Mouse (Mus musculus): ENCODE measurements around the gene Slc44a1. TPM values are rescaled to one million over a fixed set of nuclear protein-coding genes. Genes with fewer than 3 reads are reported as not detected.

Gene Slc44a1
- total RNA-seq, 2 experiments from 2014 or later, result 39.3 to 42.1 TPM

DNA sequence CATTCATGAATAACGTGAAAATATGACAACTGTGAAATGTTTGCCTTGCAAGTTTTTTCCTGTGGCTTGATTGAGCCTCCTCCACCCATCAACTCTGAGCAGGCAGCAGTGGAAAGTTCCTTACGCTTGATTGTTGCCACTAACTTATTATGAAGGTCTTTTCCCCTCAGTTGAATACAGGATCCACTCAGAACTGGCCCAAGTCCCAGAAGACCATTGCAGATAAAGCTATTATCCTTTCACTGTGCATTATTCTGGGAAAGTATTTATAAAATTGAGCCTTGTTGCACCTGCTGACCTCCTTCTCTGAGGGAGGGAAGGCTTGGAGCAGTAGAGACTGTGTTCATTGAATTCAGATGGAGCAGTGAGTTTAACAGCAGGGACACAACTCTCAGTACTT is 86.2 kb downstream of the Slc44a1 start:
- no peak for DNase-seq (ENCODE audit: low spot score in 2 of 2)

DNA sequence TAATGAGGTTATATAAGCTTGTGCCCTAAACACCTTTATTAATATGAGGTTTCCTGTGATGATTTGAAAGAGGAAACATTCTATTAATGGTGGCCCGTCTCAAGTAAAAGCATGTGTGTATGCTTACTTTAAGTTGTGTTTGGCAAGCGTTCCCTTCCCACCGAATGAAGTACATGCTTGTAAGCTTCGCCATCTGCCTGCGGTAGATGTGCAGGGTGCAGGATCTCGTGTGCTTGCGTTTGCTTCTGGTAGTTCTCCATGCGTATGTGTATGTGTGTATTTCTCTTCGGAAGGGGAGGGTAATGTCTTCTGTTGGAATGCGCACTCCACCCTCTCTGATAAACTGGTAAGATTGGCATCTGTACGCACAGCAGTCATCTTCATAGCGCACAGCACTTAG is 95.6 kb downstream of the Slc44a1 start:
- no peak for DNase-seq (ENCODE audit: low spot score in 2 of 2)

DNA sequence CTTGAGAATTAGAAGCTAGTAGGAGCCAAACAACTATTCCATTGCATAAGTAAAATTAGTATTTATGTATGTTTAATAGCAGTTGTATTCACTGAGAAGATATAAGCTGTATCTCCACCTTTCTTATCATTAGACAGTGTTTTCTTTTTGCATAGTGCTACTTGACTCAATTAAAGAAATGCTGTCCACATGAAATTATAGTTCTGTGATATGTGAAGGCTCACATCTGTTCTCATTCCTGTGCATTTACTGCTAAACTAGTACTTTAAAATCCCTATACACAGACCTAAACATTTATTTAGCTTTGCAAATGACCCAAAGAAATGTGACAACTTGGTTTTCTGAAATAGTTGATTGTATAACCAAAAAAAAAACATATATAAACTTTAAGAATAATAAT is 96.9 kb downstream of the Slc44a1 start:
- DNase-seq (ENCODE audit: low spot score in 2 of 2), result no peak

DNA sequence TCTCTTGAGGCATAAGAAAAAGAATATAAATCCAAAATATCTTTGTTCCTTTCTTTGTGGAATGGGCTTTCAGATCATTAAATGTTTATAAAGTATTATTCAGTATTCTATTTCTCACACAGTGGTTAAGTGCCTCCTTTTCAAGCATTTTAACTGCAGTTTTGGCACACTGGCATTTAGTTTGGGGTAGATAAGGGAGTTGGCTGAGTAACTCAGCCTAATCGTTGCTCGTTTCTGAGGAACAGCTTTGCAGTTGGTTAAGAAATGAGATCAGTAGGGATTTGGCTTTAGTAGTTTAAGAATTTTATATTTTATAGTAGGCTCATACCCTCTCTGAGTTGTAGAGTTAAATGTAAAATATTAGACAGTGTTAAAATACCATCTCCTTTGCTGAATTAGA is 97.3 kb downstream of the Slc44a1 start:
- no peak for DNase-seq (ENCODE audit: low spot score in 2 of 2)

DNA sequence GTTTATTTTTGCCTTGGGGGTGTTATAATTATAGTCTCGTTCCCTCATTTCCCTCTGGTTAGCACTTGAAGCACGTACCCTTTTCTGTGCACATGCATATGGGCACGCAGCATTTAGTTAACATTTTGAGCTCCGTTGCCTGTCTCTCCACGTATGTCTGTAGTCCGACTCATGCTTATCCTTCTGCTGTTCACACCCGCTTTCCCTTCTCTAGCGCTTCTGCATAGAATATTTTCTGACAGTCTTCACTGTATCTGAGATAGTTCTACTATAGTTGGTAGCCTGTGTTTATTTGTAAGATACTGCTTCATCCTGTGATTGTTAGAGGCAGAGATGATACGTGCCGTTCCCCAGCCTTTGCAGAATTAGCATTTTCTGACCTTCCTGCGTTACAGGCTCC is 98.4 kb downstream of the Slc44a1 start:
- no peak for DNase-seq (ENCODE audit: low spot score in 2 of 2)

DNA sequence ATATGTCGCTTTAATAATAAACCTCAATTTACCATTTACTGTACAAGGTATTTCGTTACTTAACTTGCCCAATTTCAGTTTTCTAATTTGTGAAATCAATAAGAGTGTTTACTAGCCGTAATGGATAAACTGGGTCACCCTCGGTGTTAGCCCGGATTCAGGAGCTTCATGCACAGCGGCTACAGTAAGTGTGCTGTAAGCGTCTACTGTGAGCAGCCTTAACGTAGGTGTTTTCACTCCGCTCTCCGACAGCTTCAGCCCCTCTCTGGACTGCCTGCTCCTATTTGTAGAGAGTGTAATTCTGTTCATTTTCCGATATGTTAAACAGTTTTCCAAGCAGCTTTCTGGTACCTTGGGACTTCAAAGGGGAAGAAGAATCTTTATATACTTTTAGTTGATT is 99.7 kb downstream of the Slc44a1 start:
- DNase-seq (ENCODE audit: low spot score in 2 of 2), result no peak

DNA sequence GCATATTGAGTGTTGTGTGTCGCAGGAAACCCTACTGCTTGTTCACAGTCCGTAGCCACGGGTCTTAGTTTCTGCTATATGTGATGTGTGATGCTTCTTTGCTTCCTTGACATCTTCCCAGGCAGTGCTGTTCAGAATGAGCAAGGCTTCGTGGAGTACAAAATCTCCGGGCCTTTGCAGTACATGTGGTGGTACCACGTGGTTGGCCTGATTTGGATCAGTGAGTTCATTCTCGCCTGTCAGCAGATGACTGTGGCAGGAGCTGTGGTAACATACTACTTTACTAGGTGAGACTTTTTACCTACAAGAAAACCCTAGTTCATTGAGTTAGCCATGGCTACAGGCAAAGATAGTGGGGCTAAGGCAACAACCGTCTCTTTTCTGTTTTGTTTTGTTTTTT is 103.2 kb downstream of the Slc44a1 start:
- no peak for DNase-seq (ENCODE audit: low spot score in 2 of 2)

DNA sequence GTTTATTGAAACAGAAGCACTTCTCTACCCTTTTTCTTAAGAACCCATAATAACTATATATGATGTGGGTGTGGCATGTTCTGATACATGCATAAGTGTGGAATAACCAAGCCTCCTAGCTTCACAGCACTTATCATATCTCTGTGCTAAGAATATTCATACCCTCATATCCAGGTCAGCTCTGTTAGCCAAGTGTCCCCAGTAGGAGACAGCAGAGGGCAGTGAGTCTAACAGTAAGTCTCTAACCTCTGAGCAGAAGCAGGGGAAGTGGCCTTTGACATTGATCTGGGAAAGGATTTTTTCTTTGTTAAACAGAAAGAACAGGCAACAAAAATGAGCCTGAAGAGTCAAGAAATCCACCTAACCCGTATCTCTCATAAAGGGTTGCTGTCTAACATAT is 104.7 kb downstream of the Slc44a1 start:
- no peak for DNase-seq (ENCODE audit: low spot score in 2 of 2)

DNA sequence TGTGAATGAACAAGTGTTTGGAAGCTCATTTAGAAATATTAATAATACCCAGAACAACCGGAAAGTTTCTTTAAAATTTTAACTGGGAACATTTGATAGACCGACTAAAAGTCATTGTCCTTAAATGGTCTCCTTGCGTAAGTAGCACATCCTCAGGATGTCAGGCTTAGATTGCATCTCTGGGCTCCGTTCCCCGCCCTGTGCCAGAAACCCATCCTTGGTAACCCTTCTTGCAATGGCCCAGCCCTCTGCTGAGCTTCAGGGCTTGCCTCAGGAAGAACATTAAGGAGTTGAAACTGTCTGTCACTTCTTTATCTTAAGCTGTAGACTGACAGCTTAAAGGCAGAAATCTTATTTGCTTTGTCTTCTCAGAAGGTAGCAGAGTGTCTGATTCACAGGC is 107.2 kb downstream of the Slc44a1 start:
- no peak for DNase-seq (ENCODE audit: low spot score in 2 of 2)

DNA sequence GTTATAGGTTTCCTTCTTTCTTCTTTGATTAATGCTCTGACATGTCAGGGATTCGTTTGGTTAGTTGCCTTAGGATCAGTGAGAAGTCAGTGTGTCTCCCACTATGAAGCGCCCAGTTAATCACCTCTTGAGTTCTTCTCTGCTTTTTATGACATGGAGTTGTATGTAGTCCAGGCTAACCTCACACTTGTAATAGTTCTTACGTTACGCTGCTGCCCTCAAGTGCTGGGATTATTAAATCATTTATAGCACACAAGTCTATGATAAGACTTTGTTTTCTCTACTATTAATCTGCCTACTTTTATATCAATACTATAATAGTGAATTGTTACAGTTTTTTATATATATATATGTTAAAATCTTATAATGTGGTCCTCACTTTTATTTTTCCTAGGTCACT is 109.2 kb downstream of the Slc44a1 start:
- DNase-seq (ENCODE audit: low spot score in 2 of 2), result no peak

DNA sequence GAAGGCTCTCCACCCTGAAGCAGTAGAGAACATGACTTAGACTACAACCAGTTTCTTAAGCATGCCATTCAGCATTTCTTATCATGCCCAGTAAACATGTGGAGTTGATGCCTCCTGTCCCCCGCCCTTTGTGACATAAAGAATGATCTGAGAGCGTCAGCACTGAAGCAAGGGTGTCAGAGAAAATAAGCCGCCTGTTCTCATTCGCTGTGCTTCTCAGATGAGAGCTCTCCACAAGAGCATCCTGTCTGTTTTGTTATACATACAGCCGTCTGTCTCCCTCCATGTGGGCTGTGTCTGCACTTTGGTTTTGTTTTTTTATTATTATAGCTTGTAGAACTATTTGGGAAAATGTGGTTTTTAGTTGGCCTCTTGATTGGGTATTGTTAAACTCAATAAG is 124.4 kb downstream of the Slc44a1 start:
- DNase-seq (ENCODE audit: low spot score in 2 of 2), result no peak

DNA sequence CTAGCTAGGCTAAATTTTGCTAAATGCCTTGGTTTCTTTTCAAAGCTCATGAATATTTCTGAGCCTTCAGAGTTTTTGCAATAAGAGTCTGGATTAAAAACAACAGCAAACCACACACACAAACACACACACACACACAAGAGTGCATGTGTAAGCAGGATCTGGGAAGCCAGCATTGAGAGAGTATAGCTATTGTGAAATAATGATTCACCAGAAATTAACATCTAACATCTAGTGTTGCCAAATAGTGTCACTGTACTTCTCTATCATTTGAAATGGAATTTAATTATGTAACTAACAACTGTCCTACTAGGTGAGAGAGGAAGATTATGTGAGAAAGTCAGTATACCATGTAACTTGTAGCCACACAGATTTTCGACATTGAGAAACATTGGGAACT is 126.9 kb downstream of the Slc44a1 start:
- DNase-seq (ENCODE audit: low spot score in 2 of 2), result no peak

DNA sequence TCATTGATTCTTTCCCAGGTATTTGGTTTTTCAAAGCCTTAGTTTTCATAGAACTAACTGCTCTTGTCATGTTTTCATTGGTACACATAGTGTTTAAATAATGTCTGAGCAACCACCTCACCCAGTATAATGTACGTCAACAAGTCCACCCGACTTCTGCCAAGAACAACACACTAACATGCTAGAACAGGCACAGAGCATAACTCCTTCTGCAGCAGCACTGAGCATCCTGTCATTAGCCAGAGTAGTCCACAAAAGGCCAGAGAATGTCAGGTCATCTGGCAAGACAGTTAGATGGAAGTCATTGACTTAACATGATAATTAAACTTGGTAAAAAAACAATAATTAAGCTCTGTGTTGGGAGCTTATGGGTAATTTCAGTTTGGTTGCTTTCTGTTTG is 135.3 kb downstream of the Slc44a1 start:
- no peak for DNase-seq (ENCODE audit: low spot score in 2 of 2)

DNA sequence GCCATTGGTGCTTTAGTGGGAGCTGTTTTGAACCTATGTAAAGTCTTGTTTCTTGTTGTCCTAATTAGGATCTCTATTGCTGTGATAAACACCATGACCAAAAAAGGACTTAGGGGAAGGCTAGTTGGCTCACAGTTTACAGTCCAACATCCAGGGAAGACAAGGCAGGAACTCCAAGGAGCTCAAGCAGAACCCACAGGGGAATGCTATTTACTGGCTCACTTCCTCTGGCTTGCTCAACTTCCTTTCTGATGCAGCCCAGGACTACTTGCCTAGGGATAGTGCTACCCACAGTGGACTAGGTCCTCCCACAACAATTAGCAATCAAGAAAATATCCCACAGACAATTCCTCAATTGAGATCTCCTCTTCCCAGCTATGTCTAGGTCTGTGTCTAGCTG is 147.5 kb downstream of the Slc44a1 start:
- DNase-seq (ENCODE audit: low spot score in 2 of 2), result no peak

DNA sequence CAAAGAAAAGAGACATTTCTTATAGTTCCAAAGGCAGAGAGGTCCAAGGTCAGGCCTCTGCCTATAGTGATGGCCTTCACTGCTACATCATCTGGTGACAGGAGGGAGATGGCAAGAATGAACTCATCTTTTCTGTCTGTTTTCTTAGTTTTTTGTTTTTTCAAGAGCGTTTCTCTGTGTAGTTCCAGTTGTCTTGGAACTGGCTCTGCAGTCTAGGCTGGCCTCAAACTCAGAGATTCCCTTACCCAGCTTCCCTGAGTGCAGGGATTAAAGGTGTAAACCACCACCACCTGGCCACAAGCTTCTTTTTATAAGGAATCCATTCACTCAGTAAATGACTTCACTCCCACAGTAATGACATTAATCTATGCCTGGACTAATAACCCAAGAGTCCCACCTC is 148.7 kb downstream of the Slc44a1 start:
- no peak for DNase-seq (ENCODE audit: low spot score in 2 of 2)

DNA sequence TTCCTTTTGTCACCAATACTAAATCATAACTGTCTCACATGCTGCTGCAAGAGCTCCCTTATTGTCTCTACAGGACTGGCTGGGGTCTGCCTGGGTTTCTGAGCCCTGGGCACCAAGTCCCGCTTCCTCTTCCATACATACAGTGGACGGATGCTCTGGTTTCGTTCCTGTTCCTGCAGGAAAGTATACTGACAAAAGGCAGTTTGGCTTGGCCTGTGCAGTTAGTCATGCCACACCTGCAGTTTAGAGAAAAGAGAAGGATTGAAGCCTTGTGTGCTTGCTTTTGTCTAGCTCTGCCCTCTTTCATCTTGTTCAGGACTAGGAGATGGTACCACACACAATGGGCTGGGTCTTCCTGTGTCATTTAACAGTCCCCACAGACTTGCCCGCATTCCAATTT is 149.3 kb downstream of the Slc44a1 start:
- no peak for DNase-seq (ENCODE audit: low spot score in 2 of 2)

DNA sequence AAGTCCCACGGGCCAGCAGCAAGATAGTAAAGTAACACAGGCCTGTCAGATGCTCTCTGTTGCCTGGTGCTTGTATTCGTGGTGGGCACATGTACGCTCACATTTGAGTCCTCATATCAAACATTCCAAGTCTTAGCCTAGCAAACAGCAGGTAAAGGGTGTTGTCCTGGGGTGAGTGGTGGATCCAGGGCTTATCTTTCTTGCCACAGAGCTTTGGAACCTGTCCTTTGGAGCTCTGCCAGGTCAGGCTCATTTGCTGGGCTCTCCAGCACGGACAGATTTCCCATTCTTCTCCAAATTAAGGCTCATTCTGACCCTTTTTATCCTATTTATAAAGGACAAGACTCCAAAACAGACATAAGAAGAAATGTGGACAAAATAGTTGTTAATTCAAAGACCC is 149.9 kb downstream of the Slc44a1 start:
- DNase-seq (ENCODE audit: low spot score in 2 of 2), result no peak

DNA sequence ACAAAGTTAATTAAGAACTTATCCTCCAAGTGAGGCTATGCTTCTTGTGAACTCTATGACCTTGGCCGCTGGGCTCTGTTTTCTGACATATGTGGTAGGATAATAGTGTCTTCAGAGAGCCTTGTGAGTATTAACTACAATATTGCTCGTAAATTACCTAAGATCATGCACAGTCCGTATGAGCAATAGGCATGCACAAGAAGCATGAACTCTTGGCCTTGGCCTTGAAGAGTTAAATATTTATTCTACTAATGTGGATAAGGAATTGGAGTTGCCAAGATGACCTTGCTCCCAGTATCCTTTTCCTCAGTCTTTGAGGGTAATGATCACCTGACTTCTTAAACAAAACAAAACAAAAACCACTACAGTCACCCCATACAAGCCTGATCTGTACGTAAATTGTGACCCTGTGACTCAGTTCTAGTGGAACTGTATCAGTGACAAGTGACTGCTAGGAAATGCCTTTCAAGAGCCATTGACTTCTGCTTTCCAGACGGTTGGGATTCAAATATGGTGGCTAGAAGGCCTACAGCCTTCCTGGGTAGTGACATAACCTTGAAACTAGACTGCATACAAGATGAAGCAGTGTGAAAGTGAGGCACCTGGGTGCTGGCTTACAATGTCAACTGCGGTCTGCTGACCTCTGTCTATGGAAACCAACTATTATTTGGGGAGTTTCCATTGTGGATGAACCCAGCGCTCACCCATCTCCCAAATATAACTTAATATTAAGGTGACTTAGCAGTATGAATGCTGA is 150.7 kb downstream of the Slc44a1 start:
- DNase-seq (ENCODE audit: low spot score in 2 of 2), result no peak

DNA sequence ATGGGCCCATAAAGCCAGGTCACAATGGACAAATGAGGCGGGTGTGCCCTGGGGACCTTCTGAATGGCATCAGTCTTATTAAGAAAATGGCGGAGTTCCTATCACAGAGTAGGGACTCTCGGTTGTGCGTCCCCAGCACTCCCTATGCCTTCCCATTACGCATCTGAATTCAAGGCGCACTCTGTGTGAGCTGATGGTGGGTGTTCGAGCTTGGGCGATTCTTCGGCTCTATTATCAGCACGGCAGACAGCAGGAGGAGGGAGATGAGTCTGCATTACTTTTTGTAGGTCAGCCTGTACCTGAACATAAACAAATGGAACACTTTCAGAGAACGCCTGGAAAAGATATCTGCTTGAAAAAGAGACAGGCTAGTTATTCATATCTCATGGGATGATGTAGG is 151.3 kb downstream of the Slc44a1 start:
- DNase-seq (ENCODE audit: low spot score in 2 of 2), result no peak

DNA sequence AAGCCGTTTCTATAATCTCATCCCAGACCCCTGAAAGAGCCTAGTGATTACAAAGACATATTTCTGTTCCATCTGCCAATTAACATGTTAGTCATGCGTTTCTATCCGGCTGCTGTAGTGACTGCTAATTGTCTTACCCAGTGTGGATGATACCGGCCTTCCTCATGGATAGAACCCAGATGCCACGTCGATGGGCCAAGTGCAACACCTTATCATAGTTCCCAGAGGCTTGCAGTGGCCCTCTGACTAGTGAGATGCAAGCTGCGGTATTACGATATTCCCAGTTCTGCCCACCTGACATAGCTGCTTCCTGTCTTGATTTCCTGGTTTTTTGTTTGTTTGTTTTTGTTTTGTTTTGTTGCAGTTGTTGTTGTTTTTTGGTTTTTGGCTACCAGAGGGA is 151.7 kb downstream of the Slc44a1 start:
- no peak for DNase-seq (ENCODE audit: low spot score in 2 of 2)

DNA sequence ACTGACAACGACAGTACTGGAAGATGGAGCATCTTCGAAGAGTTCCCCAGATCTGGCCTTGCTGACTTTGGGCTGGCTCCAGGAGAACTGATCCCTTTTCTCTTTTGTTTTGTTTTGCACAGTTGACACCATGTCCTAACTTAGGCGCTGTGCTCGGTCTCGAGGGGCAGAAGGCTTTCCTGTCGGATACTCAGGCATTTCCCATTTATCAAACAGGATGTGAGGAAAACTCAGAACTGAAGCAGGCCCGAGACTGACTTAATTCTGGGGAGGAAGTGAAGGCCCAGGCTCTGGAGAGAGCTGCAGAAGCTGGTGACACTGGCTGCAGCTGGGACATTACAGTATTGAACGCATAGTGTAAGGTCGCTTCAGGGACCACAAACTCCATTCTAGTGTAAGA is 152.2 kb downstream of the Slc44a1 start:
- DNase-seq (ENCODE audit: low spot score in 2 of 2), result no peak

DNA sequence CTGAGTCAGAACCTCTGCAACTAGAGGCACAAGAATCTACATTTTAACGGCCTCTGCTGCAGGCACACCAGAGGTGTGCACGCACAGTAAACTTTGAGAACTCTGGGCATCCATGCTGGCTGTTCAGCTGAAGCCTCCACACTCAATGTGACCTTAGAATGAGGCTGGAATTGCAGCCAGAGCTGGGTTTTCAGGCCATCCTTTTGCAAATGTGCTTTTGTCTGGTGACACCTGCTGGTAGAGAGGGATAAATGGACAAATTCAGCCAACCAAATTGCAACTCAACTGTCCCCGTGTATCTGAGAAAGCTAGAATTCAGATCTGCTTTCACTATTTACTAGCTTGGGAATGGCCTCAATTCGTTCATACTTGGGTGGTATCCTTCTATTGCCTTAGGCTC is 154.0 kb downstream of the Slc44a1 start:
- DNase-seq (ENCODE audit: low spot score in 2 of 2), result peak; percentile 24 to 48

DNA sequence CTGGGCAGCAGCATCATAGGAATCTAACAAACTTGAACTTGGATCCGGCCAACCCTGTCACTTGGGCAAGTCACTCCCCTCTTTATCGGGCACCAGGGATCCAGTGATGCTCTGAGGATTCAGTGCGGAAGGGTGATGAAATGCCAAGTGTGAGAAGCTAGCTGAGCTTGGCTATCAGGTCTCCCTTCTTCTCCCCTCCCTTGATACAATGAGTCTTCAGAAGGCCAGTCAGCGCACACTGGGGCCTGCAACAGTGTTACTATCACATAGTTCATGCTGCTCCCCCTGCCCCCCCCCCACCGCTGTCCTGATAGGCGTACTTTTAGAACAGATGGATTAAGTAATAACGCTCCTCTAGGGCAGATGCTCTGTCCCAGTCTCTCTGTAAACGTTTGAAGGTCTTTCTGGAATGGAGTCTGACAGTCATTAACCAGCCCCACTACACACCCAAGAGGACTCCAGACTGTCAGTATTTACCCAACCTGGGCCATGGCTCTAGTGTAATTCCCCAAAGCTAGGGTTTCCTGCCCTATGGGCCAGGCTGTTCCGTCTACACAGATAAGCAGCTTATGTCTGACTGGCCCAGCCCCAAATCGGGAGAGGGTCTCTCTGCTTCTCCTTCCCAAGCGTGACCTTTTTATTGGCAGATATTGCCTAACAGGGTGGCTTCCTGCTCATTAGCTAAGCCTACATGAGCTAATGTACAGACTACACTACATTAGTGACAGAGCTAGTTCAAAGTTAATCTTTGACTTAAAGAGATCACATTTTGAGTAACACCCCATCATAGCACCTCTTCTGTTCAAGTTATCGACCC is 155.2 kb downstream of the Slc44a1 start:
- no peak for DNase-seq (ENCODE audit: low spot score in 2 of 2)

All from gastrocnemius, postnatal 4 days (tissue).